Mouse (Mus musculus): Measurements from ENCODE around the gene Fam19a3. TPM values are rescaled to one million over a fixed set of nuclear protein-coding genes. Genes with fewer than 3 reads are reported as not detected.
"Not testable (repeated sequence)": the region's sequence is repeated elsewhere in the genome, so short reads cannot be mapped to it uniquely, and the experiment has no call there.

The Fam19a3 gene
- polyA plus RNA-seq, 1 experiment from 2014 or later, result not detected

GRCm38 (mm10) chr3:104762103-104762863 is 19.4 kb downstream of the Fam19a3 start:
- peak overlapping the region; percentile 62 for H3K4me2 ChIP-seq
- DNase-seq (peak; percentile 75), ATAC-seq (ENCODE audit: low read depth) (peak; percentile 81)
- peaks cover 17% of the 10 kb centered on the region for H3K27me3 ChIP-seq
- peaks cover 38% of the 10 kb centered on the region for H3K4me1 ChIP-seq (replicated peaks)
- not testable (repeated sequence) for H3K9me3 ChIP-seq (replicated peaks); H3K4me3 ChIP-seq (replicated peaks); H3K36me3 ChIP-seq
- H3K27ac ChIP-seq, result peak overlapping the region; percentile 76
- 21% methylated on average over 20 of the region's 20 CpGs for whole genome bisulfite sequencing (ENCODE audit: insufficient replicate concordance)
- H3K9ac ChIP-seq, result peak overlapping the region; percentile 57

GRCm38 (mm10) chr3:104758869-104759268 is 22.8 kb downstream of the Fam19a3 start:
- DNase-seq (no peak), ATAC-seq (ENCODE audit: low read depth) (no peak)
- H3K9me3 ChIP-seq (replicated peaks), result no peaks in the 10 kb centered on the region
- 13% methylated on average over 5 of the region's 5 CpGs for WGBS (ENCODE audit: insufficient replicate concordance)
- peak overlapping the region; percentile 66 for H3K4me2 ChIP-seq
- peak overlapping the region; percentile 46 for H3K4me3 ChIP-seq (replicated peaks)
- peak overlapping the region; percentile 31; the same call in 1 of the 2 replicates for H3K9ac ChIP-seq
- H3K27me3 ChIP-seq, result peaks cover 25% of the 10 kb centered on the region
- no peaks in the 10 kb centered on the region for H3K36me3 ChIP-seq
- no peak overlapping the region for H3K27ac ChIP-seq
- H3K4me1 ChIP-seq (replicated peaks), result peaks cover 38% of the 10 kb centered on the region

- Histone ChIP-seq H3K27ac (no peak overlapping the region), H3K4me2 (peak overlapping the region; percentile 66), H3K27me3 (peaks cover 30% of the 10 kb centered on the region), H3K36me3 (no peaks in the 10 kb centered on the region), H3K9ac (peak overlapping the region; percentile 31; the same call in 1 of the 2 replicates), H3K4me3 (replicated peaks) (peak overlapping the region; percentile 46), H3K9me3 (replicated peaks) (no peaks in the 10 kb centered on the region), H3K4me1 (replicated peaks) (peaks cover 35% of the 10 kb centered on the region)
- ATAC-seq (ENCODE audit: low read depth) (peak; percentile 58), DNase-seq (peak; percentile 54)
- 4% methylated on average over 27 of the region's 27 CpGs for WGBS (ENCODE audit: insufficient replicate concordance)
Measured at GRCm38 (mm10) chr3:104758406-104758805, 23.2 kb downstream of the Fam19a3 start.

- H3K27ac ChIP-seq; H3K9ac ChIP-seq; H3K9me3 ChIP-seq (replicated peaks); H3K4me1 ChIP-seq (replicated peaks); H3K36me3 ChIP-seq; ATAC-seq (ENCODE audit: low read depth): not testable (repeated sequence)
- Histone ChIP-seq H3K4me2 (peak overlapping the region; percentile 46), H3K4me3 (replicated peaks) (0 out of 2 replicates have a peak overlapping the region, but pooled peaks have one; percentile 6), H3K27me3 (peaks cover 17% of the 10 kb centered on the region)
- 10% methylated on average over 23 of the region's 25 CpGs for WGBS (ENCODE audit: insufficient replicate concordance)
- peak; percentile 24 for DNase-seq
Measured at GRCm38 (mm10) chr3:104752845-104753244, 28.8 kb downstream of the Fam19a3 start.

- H3K9me3 ChIP-seq (replicated peaks), result no peaks in the 10 kb centered on the region
- H3K4me2 ChIP-seq, result no peak overlapping the region
- no peaks in the 10 kb centered on the region for H3K4me1 ChIP-seq (replicated peaks)
- ATAC-seq (ENCODE audit: low read depth), result no peak
- H3K27ac ChIP-seq, result no peak overlapping the region
- DNase-seq, result no peak
- H3K9ac ChIP-seq, result no peak overlapping the region
- no peak overlapping the region for H3K4me3 ChIP-seq (replicated peaks)
- 17% methylated on average over 1 of the region's 1 CpGs for WGBS (ENCODE audit: insufficient replicate concordance)
- H3K36me3 ChIP-seq, result no peaks in the 10 kb centered on the region
- H3K27me3 ChIP-seq, result no peaks in the 10 kb centered on the region
Measured at GRCm38 (mm10) chr3:104743864-104744263, 37.8 kb downstream of the Fam19a3 start.

- no peak overlapping the region for H3K4me3 ChIP-seq (replicated peaks)
- H3K4me2 ChIP-seq, result no peak overlapping the region
- no peaks in the 10 kb centered on the region for H3K9me3 ChIP-seq (replicated peaks)
- no peak overlapping the region for H3K27ac ChIP-seq
- DNase-seq (no peak), ATAC-seq (ENCODE audit: low read depth) (no peak)
- WGBS (ENCODE audit: insufficient replicate concordance), result 59% methylated on average over 1 of the region's 1 CpGs
- H3K4me1 ChIP-seq (replicated peaks), result no peaks in the 10 kb centered on the region
- no peak overlapping the region for H3K9ac ChIP-seq
- no peaks in the 10 kb centered on the region for H3K27me3 ChIP-seq
- no peaks in the 10 kb centered on the region for H3K36me3 ChIP-seq
Measured at GRCm38 (mm10) chr3:104743161-104743560, 38.5 kb downstream of the Fam19a3 start.

GRCm38 (mm10) chr3:104741954-104742353 is 39.7 kb downstream of the Fam19a3 start:
- H3K4me3 ChIP-seq (replicated peaks), result no peak overlapping the region
- H3K4me2 ChIP-seq, result no peak overlapping the region
- no peak overlapping the region for H3K9ac ChIP-seq
- no peak overlapping the region for H3K27ac ChIP-seq
- 80% methylated on average over 3 of the region's 3 CpGs for WGBS (ENCODE audit: insufficient replicate concordance)
- no peaks in the 10 kb centered on the region for H3K27me3 ChIP-seq
- DNase-seq, result no peak
- no peaks in the 10 kb centered on the region for H3K4me1 ChIP-seq (replicated peaks)
- ATAC-seq (ENCODE audit: low read depth), result no peak
- H3K9me3 ChIP-seq (replicated peaks), result no peaks in the 10 kb centered on the region
- H3K36me3 ChIP-seq, result no peaks in the 10 kb centered on the region

- ATAC-seq (ENCODE audit: low read depth), result no peak
- no peak overlapping the region for H3K9ac ChIP-seq
- H3K4me2 ChIP-seq, result no peak overlapping the region
- no peaks in the 10 kb centered on the region for H3K27me3 ChIP-seq
- no peaks in the 10 kb centered on the region for H3K4me1 ChIP-seq (replicated peaks)
- H3K9me3 ChIP-seq (replicated peaks), result no peaks in the 10 kb centered on the region
- 55% methylated on average over 7 of the region's 7 CpGs for WGBS (ENCODE audit: insufficient replicate concordance)
- H3K4me3 ChIP-seq (replicated peaks), result no peak overlapping the region
- DNase-seq, result no peak
- H3K27ac ChIP-seq, result no peak overlapping the region
- H3K36me3 ChIP-seq, result no peaks in the 10 kb centered on the region
Measured at GRCm38 (mm10) chr3:104734654-104735053, 47.0 kb downstream of the Fam19a3 start.

GRCm38 (mm10) chr3:104732907-104733306 is 48.7 kb downstream of the Fam19a3 start:
- WGBS (ENCODE audit: insufficient replicate concordance), result 48% methylated on average over 3 of the region's 3 CpGs
- no peak for DNase-seq
- no peaks in the 10 kb centered on the region for H3K36me3 ChIP-seq

GRCm38 (mm10) chr3:104729270-104729839 is 52.3 kb downstream of the Fam19a3 start:
- H3K9me3 ChIP-seq (replicated peaks), result no peaks in the 10 kb centered on the region
- H3K27me3 ChIP-seq, result no peaks in the 10 kb centered on the region
- DNase-seq, result no peak
- H3K4me2 ChIP-seq, result no peak overlapping the region
- 64% methylated on average over 6 of the region's 6 CpGs for WGBS (ENCODE audit: insufficient replicate concordance)
- no peak for ATAC-seq (ENCODE audit: low read depth)
- H3K4me3 ChIP-seq (replicated peaks), result no peak overlapping the region
- no peak overlapping the region for H3K27ac ChIP-seq
- no peak overlapping the region for H3K9ac ChIP-seq
- no peaks in the 10 kb centered on the region for H3K4me1 ChIP-seq (replicated peaks)
- no peaks in the 10 kb centered on the region for H3K36me3 ChIP-seq

More at GRCm38 (mm10) chr3:104732907-104733306, 48.7 kb downstream of the Fam19a3 start:
- H3K9ac ChIP-seq, result no peak overlapping the region
- no peaks in the 10 kb centered on the region for H3K9me3 ChIP-seq (replicated peaks)
- H3K27ac ChIP-seq, result no peak overlapping the region
- ATAC-seq (ENCODE audit: low read depth), result no peak
- H3K4me3 ChIP-seq (replicated peaks), result no peak overlapping the region
- no peaks in the 10 kb centered on the region for H3K27me3 ChIP-seq
- no peaks in the 10 kb centered on the region for H3K4me1 ChIP-seq (replicated peaks)
- no peak overlapping the region for H3K4me2 ChIP-seq
